Mouse (Mus musculus) heart, adult 8-10 months (tissue): ENCODE measurements around the gene Tnnc1. TPM values are rescaled to one million over a fixed set of nuclear protein-coding genes. Genes with fewer than 3 reads are reported as not detected.

ENCODE experiments used
- DNase-seq: peaks from one replicate; pipeline ENCODE4 v3.0.0; 2022; ENCODE audit warnings: low spot score
- total RNA-seq, 4 experiments: library from RNA; stranded (reverse); gene quantifications; 2 replicates each; pipeline ENCODE4 v1.2.4; 2022

Tnnc1 gene
- total RNA-seq, 4 experiments from 2014 or later, result 5,856 to 6,611 (median 6,322) TPM

DNA sequence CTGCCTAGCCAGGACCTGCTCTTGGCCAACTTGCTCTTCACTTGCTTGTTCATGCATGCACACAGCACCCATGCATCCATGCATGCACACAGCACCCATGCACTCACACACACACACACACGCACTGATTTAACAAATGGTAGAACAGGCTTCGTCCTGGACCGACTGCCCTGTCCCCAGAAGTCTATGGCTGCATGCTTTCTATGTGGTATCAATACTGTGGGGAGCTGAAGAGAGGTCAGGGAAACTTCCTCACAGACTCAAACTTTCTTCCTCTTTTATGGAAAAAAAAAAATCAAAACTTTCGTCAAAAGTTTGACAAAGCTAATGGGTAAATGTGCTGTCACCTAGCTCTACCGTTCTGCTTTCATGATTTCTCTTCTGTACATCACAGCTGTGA, 24.6 kb upstream of the Tnnc1 start:
- no peak for DNase-seq

DNA sequence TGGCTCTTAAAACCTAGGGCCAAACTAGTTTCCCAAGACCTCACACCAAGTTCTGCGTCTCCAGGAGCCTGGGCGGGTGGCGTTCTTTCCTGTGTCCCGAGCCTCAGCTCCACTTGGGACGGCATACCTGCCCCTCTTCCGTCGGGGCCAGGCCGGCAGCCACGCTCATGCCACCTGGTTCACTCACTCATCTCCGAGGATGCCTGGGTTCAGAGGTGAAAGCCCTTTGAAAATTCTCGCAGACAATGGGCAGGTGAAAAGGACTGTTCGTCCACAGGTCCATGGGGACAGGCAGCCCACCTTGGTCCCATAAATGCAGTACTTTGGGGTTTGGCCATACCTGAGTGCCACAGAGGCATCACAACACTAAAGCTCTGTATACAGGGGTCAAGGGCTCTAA, 23.9 kb upstream of the Tnnc1 start:
- DNase-seq, result no peak

DNA sequence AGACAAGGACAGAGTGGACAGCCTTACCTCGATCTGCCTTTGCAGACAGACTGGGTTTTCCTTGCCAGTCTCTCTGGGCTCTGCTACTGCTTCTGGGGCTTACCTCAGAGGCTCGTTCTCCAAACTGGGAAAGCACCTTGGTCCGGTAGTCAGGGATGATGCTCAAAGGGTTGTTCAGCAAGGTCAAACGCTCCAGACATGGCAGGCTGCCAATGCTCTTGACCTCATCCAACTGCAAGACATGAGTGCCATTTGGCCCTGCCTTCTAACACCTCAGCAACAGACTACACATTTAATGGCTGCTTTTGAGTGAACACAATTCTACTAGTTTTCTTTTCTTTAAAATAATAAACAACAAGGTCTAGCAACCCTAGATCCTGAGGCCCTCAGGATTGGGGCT, 21.5 kb upstream of the Tnnc1 start:
- no peak for DNase-seq

DNA sequence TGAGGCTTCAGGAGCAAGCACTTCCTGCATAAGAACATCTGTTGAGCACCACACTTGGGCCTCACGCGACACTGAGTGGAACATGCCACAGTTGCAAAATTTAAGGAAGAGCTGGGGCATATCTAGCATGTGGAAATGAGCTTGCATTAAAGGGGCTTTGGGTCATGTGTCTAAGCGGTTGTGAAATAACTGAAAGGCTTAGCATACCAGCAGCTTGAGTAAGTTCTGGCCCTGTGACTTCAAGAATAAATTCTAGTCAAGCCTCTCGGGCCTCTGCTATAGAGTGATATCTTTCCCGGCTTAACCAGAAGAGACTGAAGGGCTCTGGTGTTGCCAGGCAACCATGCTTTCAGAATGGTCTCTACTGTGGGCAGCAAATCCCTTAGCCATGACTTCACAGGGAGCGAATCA, 19.3 kb upstream of the Tnnc1 start:
- DNase-seq, result no peak

DNA sequence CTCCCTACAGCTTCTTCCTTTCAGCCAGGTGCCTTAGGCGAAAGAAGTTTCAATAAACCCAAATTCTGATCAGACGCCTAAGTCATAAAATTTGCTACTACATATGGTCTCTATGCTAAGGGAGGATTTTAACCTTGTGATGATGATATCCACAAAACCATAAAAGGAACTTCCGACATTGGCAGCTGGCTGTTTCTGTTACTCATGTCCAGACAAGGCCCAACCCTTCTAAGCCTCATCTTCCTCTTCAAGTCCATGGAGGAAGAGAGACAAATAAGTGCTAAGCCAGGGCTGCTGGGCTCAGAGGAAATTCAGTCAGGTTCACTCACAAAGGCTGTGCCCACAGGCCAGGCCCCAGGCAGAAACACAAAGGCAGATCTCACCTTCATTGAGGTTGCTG, 18.8 kb upstream of the Tnnc1 start:
- DNase-seq, result no peak

DNA sequence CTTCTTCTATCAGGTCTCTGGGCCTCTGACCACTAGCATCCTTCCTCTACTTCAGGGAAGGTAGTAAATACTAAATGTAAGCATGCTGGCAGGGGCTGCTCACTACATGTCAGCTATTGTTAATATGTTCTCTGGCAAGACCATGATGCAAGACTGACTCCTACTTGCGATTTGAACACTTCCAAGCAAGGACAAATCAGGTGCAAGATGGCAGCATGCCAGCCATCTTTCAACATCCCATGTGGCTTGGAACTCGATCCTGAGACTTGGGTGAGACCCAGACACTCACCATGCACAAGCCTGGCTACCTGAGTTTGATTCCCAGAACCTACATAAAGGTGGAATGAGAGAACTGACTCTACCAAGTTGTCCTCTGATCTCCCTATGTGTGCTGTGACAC, 16.2 kb upstream of the Tnnc1 start:
- DNase-seq, result no peak

DNA sequence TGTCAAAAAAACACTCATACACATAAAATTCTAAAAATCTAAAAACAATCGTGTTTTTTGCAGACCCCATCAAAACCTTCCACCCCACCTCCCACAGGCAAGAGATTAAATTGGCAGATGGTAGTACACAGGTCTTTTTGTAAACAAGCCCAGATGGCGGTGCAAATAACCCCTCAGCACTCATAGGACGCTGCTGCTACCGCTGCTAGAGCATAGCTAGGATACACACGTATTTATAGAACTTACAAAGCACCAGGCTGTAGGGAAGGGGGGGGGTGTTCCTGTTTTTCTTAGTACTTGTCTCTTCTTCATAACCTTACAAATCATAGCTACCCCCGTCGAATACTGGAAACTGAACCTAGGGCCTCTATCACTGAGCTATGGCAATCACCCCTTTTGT, 14.3 kb upstream of the Tnnc1 start:
- DNase-seq, result no peak

DNA sequence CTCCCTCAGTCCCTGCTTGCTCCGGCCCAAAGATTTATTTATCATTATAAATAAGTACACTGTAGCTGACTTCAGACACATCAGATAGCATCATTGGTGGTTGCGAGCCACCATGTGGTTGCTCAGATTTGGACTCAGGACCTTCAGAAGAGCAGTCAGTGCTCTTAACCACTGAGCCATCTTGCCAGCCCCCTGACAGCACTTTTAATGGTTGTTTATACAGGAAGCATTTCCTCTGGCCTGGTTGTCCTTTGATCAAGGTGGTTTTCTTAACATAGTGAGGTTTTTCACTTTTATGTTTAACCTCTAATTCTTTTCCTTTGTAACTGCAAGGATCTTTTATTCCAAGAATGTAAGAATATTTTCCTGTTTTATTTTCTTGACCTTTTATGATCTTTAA, 13.7 kb upstream of the Tnnc1 start:
- no peak for DNase-seq

DNA sequence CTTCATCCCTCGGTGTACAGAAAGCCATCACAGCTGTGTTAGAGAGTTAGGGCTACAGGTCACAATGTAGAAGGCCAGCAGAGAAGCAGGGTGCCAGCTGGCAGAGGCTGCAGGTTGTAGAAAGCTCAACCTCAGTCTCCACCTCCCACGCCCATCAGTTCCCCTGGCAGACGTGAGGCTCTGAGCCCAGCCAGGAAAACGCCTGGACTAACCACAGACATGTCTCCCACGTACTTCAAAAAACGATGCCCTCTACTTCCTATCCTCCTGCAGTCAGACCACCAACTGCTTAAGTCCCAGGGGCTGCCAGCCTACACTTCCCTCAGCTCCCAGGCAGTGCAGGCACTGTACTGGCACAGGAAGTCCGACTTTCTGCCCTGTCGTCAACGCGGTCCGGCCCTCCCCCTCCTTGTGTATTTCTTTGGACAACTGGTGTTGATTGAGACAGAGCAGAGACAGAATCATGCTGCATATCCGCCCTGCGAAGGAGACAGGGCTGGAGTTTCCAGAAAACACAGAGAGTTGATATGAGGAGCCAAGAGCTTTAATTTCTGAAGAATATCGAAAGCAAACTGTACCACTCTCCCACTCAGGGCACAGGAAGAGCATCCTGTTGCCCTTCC, 13.1 kb upstream of the Tnnc1 start:
- DNase-seq, result peak; percentile 88

DNA sequence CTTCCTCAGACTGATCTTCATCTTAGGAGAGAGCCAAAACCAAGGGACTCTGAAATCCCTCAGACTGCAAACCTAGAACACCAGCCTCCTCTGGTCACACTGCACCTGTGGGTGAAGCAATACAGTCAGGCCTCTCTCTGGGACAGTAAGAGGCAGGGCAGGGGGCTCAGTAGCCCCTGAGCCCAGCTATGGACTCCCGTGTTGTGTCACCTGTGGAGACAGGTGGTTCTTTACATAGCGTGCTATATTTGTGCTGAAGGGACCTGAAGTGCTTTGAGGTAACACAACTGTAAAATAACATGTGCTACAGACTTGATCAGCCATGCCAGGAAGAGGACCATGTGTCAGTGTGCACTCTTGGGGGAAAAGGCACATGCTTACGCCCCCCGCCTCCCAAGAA, 12.6 kb upstream of the Tnnc1 start:
- DNase-seq, result no peak

DNA sequence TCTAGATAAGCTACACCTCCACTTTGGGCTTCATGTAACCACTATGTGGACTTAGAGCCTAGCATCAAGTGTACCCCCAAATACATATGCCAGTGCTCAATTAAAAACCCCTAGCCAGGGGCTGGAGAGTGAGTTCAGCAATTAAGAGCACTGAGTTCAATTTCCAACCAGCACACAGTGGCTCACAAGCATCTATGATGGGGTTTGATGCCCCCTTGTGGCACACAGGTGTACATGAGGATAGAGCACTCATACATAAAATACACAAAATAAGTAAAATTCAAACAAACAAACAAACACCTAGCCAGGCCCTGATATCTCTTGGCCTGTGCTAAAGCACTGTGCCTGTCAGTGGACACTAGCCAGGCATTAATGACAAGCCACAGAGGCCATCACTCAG, 12.1 kb upstream of the Tnnc1 start:
- no peak for DNase-seq

DNA sequence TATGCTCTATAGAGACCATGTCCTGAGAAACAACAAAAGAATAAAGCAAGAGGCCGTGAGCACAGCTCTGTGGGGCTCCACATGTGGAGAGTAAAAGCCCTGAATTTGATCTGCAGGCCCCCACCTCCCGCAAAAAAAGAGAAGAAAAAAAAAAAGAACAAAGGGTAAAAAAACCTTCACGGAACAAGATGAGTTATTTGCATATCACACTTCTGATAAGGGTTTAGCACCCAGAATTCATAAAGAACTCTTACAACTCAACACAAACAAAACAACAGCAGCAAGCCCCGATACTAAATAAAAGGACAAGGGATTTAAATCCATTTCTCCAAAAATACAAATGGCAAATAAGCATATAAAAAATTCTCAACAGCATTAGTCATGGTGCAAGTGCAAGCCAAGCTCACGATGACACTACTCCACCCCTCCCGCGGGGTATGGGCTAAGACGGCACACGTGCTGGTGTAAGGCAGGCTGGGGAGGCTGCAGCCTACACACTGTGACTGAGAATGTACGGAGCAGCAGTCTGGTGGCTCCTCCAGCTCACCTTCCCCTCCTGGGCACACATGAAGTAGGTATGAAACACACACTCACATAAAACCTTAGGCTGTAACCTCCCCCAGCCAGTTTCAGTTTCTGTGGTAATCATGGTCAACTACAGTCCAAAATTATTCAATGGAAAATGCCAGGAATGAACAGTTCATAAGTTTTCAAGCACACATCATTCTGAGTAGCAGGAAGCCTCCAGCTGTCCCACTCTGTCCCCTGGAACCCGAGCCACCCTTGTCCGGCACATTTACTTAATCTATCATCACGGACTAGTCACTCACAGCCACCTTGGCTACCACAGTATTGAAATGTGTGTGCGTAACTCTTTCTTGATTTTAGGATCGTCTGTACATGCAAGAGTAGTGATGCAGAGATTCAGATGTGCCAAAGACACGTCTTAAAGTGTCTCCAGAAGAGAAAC, 10.3 kb upstream of the Tnnc1 start:
- DNase-seq, result no peak

DNA sequence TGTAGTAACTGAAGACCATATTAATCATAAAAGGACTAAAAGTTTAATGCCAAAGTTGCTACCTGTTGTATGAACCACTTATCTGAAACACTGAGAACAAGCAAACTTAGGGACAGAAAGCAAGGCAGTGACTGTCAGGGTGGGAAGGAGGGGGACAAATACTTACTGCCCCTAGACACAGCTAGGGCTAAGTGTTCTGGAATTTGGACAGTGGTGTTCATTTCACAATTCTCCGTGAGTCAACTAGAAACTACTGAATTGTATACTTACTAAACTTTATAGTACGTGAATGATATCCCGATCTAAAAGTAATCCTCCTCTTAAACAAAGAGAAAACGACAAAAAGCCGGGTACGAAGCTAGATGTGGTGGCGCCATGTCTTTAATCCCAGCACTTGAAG, 8.5 kb upstream of the Tnnc1 start:
- no peak for DNase-seq

DNA sequence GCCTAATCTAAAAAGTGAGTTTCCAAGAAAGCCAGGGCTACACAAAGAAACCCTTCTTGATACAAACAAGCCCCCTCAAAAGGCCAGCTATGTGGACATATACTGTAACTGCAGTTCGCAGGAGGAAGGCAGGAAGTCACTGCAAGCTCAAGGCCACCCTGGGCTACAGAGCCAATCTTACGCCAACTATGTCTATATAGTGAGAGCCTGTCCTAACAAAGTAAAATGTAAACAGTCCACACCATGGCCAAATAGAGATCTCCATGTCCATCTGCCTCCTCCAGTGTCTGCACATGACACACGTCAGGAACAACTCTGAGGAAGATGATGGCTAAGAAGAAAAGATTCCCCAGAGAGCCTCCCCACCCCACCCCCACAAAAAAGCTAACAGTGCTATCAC, 8.1 kb upstream of the Tnnc1 start:
- no peak for DNase-seq

DNA sequence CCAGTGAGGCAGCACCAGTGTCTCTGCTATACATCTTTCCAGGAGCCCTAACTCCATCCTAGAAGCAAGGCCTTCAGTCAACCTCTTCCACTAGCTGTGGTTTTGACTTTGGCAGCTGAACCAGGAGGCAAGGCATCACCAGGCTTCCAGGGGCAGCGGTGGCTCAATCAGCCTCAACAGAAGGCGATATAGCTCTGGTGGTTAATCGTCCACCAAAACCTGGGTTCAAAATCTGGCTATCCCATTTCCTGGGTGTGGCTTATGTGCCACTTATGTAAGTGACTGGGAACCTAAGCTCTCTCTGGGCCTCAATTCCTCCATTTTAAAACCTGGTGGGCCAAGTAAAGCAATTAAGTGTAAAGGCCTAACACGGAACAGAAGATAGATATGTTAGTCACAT, 3.3 kb upstream of the Tnnc1 start:
- no peak for DNase-seq

DNA sequence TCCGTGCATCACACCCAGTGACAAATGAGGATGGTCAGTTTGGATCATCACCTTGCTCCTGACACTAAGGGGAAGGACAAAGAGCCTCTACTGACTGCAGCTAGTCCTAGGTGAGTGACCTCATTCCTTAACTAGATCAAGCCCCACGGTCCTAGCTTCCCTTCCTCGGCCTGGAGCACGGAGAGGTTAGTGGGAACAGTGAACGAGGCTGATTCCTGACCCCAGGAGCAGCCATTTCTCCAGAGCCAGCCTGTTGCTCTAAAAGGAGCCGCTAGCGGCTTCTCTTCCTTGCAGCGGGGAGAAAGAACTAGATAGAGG, 2.9 kb upstream of the Tnnc1 start:
- no peak for DNase-seq

DNA sequence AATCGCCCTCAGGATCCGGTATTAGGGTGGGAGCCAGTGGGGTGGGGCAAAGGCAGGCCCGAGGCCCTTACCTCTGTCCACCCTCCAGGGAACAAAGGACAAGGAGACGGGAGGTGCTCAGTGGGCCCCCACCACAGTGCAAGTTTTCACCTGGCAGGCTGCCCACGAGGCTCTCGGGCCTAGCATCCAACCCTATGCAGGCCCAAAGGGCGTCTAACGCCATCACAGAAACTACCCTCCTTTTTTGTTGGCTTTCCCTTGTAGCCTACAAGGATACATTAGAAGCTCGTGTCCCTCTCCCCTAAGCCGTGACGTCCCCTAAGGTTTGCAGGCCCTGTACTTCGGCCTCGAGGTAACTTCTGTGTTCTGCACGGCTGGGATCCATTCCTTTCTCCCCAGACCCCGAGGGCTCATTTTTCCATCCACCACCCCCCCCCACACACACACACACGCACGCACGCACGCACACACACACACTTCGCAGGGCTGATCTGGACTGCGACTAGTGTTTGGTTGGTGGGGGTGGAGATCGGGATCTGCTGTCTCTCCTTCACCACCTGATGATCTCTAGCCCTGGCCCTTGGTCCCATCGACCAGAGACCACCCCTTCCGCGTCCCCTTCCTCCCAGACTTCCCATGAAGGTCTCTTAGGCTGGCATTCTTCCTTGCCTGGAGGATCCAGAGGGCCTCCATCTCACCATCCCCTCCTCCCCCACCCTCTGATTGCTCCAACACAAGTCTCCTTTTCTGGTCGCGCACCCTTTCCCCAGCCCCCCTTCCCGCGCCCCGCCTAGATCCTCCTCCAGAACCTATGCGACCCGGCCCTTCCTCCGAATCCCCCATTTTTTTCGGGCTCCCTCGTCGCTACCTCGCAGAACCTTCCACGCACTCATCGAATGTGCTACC, 2.3 kb upstream of the Tnnc1 start:
- no peak for DNase-seq

DNA sequence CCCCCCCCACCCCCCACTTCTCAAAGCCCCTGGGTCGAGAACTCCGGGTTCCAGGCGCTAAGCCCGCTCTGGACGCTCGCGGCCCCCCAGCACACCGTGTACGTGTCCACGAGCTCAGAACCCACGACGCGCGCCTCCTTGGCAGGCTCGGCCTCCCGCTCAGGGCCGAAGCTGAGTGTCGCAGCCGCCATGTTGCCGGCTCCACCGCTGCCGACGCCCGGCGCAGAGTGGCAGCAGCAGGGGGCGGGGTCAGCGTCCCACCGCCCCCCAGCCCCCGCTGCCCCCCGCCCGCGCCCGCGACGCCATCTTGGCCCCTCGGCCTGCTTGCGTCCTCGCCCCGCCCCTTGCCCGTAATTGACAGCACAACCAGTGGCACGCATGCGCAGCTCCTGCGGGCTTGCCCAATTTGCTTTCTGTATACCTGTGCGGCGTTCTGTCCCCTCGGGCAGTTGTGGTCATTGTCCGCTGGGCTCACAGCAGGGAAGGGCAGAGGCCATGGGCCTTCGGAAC, 1.6 kb upstream of the Tnnc1 start:
- DNase-seq, result peak; percentile 92

DNA sequence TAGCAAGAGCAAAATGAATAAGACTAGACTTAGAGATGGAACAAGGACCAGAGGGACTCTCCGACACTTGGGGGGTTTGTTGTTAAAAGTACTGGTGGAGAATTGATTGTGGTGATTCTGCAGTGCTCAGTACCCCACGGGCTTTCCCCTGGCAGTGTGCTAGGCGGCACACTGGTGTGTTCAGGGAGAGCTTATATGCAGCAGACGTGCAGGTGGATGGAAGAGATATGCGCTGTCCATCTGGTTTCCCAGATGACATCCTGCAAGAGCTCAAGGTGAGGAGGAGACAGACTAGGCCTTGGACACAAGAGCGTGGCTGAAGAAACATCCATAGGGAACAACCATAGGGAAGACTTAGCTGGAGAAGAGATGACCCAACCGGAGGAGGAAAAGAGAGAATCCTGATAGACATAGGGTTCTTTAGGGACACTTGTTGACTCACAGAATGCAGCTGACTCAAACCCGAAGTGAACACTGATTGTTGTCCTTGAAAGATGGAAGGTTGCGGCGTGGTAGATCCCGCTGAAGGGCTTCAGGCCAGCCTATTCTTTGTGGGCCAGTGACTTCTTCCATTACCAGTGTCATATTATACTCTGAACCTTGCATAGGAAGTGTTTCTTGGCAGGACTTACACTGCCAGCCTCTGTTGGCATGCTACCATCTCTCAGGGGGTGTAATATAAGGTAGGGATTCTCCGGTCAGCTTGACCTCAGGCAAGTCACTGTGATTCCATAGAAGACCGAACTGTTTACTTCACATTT, 862 bp upstream of the Tnnc1 start:
- no peak for DNase-seq

DNA sequence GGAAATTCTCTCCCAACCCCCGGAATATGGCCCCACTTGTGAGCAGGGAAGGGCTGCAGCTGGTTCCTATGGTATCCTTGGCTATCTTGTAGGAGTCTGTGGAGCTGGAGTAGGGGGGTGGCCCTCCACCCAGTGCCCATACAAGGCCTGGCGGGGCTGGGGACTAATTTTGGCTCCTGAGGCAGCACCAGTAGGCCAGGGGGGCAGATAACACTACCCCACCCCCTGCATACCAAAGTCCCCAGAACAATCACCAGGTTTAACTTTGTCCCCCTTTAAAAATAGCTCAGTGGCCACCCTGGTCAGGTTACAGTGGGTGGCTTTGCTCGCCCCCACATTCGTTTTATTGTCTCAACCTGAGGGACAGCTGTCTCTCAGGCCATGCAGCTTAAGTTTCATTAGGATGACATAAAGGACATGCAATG, 1.0 kb downstream of the Tnnc1 start:
- peak; percentile 55 for DNase-seq

DNA sequence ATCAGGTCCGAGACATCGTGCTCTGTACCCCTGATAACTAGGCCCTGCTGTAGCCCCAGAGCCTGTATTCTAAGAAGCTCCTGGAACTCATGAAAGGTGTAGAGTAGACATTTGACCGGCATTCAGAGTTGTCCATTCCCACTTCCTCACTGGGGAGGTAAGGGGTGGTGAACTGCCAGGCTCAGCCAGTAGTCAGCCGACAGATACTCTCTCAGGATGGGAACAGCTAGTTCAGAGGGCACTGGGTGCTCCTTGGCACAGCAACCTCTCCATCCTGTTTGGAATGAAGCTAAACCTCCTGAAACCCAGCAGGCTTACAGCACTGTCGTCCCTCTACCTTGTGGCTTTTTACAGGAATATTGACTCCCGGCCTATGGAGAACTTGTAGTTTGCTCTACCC, 3.7 kb downstream of the Tnnc1 start:
- no peak for DNase-seq
